Mouse (Mus musculus): ENCODE data around the gene Sp1.

Gene Sp1

GRCm38 (mm10) chr15:102405489-102406195 lies at the start of gene Sp1:
Gene Sp1, plus strand, starts transcription at chr15:102406143.
- peak; percentile 94 to 98 for DNase-seq (ENCODE audit: low spot score in 2 of 2)

- DNase-seq (ENCODE audit: low spot score in 2 of 2), result no peak
These were observed 49.2 kb upstream of the Sp1 start for GRCm38 (mm10) chr15:102356501-102357325.

- no peak for DNase-seq (ENCODE audit: low spot score in 2 of 2)
These were observed 47.8 kb upstream of the Sp1 start for GRCm38 (mm10) chr15:102358126-102358525.

- no peak for DNase-seq (ENCODE audit: low spot score in 2 of 2)
These were observed 47.1 kb upstream of the Sp1 start for GRCm38 (mm10) chr15:102358834-102359233.

- DNase-seq (ENCODE audit: low spot score in 2 of 2), result no peak
These were observed 43.3 kb upstream of the Sp1 start for GRCm38 (mm10) chr15:102362648-102363047.

- DNase-seq (ENCODE audit: low spot score in 2 of 2), result no peak
These were observed 41.3 kb upstream of the Sp1 start for GRCm38 (mm10) chr15:102364678-102365077.

- no peak for DNase-seq (ENCODE audit: low spot score in 2 of 2)
These were observed 39.7 kb upstream of the Sp1 start for GRCm38 (mm10) chr15:102366238-102366637.

- DNase-seq (ENCODE audit: low spot score in 2 of 2), result no peak
These were observed 39.1 kb upstream of the Sp1 start, which contains the start of gene Sp7 for GRCm38 (mm10) chr15:102366733-102367344. Gene Sp7, minus strand, starts transcription at chr15:102367182.

- no peak for DNase-seq (ENCODE audit: low spot score in 2 of 2)
These were observed 36.0 kb upstream of the Sp1 start for GRCm38 (mm10) chr15:102369972-102370371.

GRCm38 (mm10) chr15:102370727-102371126 lies 35.2 kb upstream of the Sp1 start:
- no peak for DNase-seq (ENCODE audit: low spot score in 2 of 2)

- peak; percentile 60 to 62 for DNase-seq (ENCODE audit: low spot score in 2 of 2)
These were observed 29.3 kb upstream of the Sp1 start for GRCm38 (mm10) chr15:102376453-102377162.

GRCm38 (mm10) chr15:102377163-102377543 lies 28.8 kb upstream of the Sp1 start:
- DNase-seq (ENCODE audit: low spot score in 2 of 2), result peak; percentile 77 to 90

- peak in 1 of 2 experiments; percentile 35 for DNase-seq (ENCODE audit: low spot score in 2 of 2)
These were observed 28.1 kb upstream of the Sp1 start for GRCm38 (mm10) chr15:102377810-102378262.

GRCm38 (mm10) chr15:102381575-102381974 lies 24.4 kb upstream of the Sp1 start:
- DNase-seq (ENCODE audit: low spot score in 2 of 2), result peak; percentile 74 to 84

- no peak for DNase-seq (ENCODE audit: low spot score in 2 of 2)
These were observed 22.3 kb upstream of the Sp1 start for GRCm38 (mm10) chr15:102383671-102384070.

- peak in 1 of 2 experiments; percentile 46 for DNase-seq (ENCODE audit: low spot score in 2 of 2)
These were observed 19.3 kb upstream of the Sp1 start for GRCm38 (mm10) chr15:102386640-102387039.

- no peak for DNase-seq (ENCODE audit: low spot score in 2 of 2)
These were observed 17.0 kb upstream of the Sp1 start for GRCm38 (mm10) chr15:102388942-102389341.

GRCm38 (mm10) chr15:102392520-102392919 lies 13.4 kb upstream of the Sp1 start:
- no peak for DNase-seq (ENCODE audit: low spot score in 2 of 2)

GRCm38 (mm10) chr15:102393584-102394014 lies 12.3 kb upstream of the Sp1 start:
- no peak for DNase-seq (ENCODE audit: low spot score in 2 of 2)

GRCm38 (mm10) chr15:102395061-102395460 lies 10.9 kb upstream of the Sp1 start:
- no peak for DNase-seq (ENCODE audit: low spot score in 2 of 2)

- no peak for DNase-seq (ENCODE audit: low spot score in 2 of 2)
These were observed 7.3 kb upstream of the Sp1 start for GRCm38 (mm10) chr15:102398629-102399028.

All from spleen, postnatal 10 days (tissue).